Mouse (Mus musculus): ENCODE measurements around the gene Auh. TPM values are rescaled to one million over a fixed set of nuclear protein-coding genes. Genes with fewer than 3 reads are reported as not detected.
A peak's percentile ranks its signal among the peaks of the same experiment; 100 is the strongest.

Gene Auh
- total and polyA plus RNA-seq, 3 experiments: 64.6 to 152 (median 135) TPM

GRCm38 (mm10) chr13:52942876-52943388 is 13.5 kb upstream of the Auh start:
- no peak for DNase-seq
- intact Hi-C loops (cut with DNase I): no loop called here
- H3K9ac ChIP-seq (ENCODE audit: low read depth, low read length): no peak overlapping the region
- H3K27me3 ChIP-seq (ENCODE audit: control insufficient read depth, insufficient read depth, low read length): no peaks in the 10 kb centered on the region
- H3K27ac ChIP-seq: no peak overlapping the region
- H3K36me3 ChIP-seq (ENCODE audit: control insufficient read depth, insufficient read depth, low read length): no peaks in the 10 kb centered on the region
- H3K4me3 ChIP-seq: no peak overlapping the region
- WGBS: 85% methylated on average over 1 of the region's 1 CpGs
- no peaks in the 10 kb centered on the region for H3K4me1 ChIP-seq (ENCODE audit: control insufficient read depth, insufficient read depth, low read length)
- no peaks in the 10 kb centered on the region for H3K79me2 ChIP-seq (replicated peaks; ENCODE audit: control insufficient read depth, insufficient read depth, low read length)
- no peak for TF ChIP-seq CTCF (IDR thresholded peaks at IDR 0.05)
- TF ChIP-seq POLR2A (IDR thresholded peaks at IDR 0.05; ENCODE audit: insufficient read depth, low read depth, low read length): no peak
- no peak for TF ChIP-seq EP300 (IDR thresholded peaks at IDR 0.05; ENCODE audit: insufficient read depth, low read depth, low read length)

- TF ChIP-seq CTCF (IDR thresholded peaks at IDR 0.05): no peak
- TF ChIP-seq EP300 (IDR thresholded peaks at IDR 0.05; ENCODE audit: insufficient read depth, low read depth, low read length): no peak
- TF ChIP-seq POLR2A (IDR thresholded peaks at IDR 0.05; ENCODE audit: insufficient read depth, low read depth, low read length): no peak
- no peaks in the 10 kb centered on the region for H3K27me3 ChIP-seq (ENCODE audit: control insufficient read depth, insufficient read depth, low read length)
- no peaks in the 10 kb centered on the region for H3K79me2 ChIP-seq (replicated peaks; ENCODE audit: control insufficient read depth, insufficient read depth, low read length)
- no peak for DNase-seq
- no peak overlapping the region for H3K9ac ChIP-seq (ENCODE audit: low read depth, low read length)
- no peaks in the 10 kb centered on the region for H3K4me1 ChIP-seq (ENCODE audit: control insufficient read depth, insufficient read depth, low read length)
- H3K4me3 ChIP-seq: no peak overlapping the region
- WGBS: 72% methylated on average over 7 of the region's 7 CpGs
- no peak overlapping the region for H3K27ac ChIP-seq
- no peaks in the 10 kb centered on the region for H3K36me3 ChIP-seq (ENCODE audit: control insufficient read depth, insufficient read depth, low read length)
- intact Hi-C loops (cut with DNase I): loop anchor here (2.0 kb wide), 1 partner anchor 30 kb away; no protein-coding TSS in a partner anchor
Measured at GRCm38 (mm10) chr13:52940956-52941355, 11.5 kb upstream of the Auh start.

DNA sequence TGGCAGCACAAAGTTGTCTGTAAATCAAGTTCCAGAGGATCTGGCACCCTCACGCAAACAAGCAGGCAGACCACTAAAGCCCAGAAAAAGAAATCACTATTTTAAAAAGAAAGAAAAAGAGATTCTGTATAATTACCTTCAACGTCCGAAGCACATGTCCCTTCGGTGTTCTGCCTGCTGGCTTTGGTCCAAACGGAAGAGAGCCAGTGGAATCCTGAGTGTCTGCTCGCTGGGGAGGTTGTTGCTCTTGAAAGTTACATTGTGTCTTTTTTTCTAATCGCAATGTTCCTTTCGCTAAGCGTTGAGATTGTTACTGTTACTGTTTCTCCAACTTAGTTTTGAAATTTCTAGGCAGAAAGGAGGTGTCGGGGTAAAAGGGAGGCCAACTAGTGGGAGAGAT is 1.1 kb upstream of the Auh start:
- H3K79me2 ChIP-seq (replicated peaks; ENCODE audit: control insufficient read depth, insufficient read depth, low read length): no peaks in the 10 kb centered on the region; the same call in 1 of the 2 replicates
- no peak overlapping the region; the same call in 1 of the 2 replicates for H3K27ac ChIP-seq
- intact Hi-C loops (cut with DNase I): no loop called here
- no peak for TF ChIP-seq POLR2A (IDR thresholded peaks at IDR 0.05; ENCODE audit: insufficient read depth, low read depth, low read length)
- TF ChIP-seq EP300 (IDR thresholded peaks at IDR 0.05; ENCODE audit: insufficient read depth, low read depth, low read length): no peak
- no peak for TF ChIP-seq CTCF (IDR thresholded peaks at IDR 0.05)
- WGBS: 38% methylated on average over 10 of the region's 10 CpGs
- peaks cover 5% of the 10 kb centered on the region for H3K4me1 ChIP-seq (ENCODE audit: control insufficient read depth, insufficient read depth, low read length)
- DNase-seq: no peak
- H3K36me3 ChIP-seq (ENCODE audit: control insufficient read depth, insufficient read depth, low read length): no peaks in the 10 kb centered on the region
- H3K27me3 ChIP-seq (ENCODE audit: control insufficient read depth, insufficient read depth, low read length): no peaks in the 10 kb centered on the region
- no peak overlapping the region for H3K4me3 ChIP-seq
- H3K9ac ChIP-seq (ENCODE audit: low read depth, low read length): no peak overlapping the region

GRCm38 (mm10) chr13:52928392-52928791 is 1.1 kb downstream of the Auh start:
- peaks cover 5% of the 10 kb centered on the region for H3K4me1 ChIP-seq (ENCODE audit: control insufficient read depth, insufficient read depth, low read length)
- 50% methylated on average over 9 of the region's 9 CpGs for WGBS
- DNase-seq: no peak
- H3K36me3 ChIP-seq (ENCODE audit: control insufficient read depth, insufficient read depth, low read length): no peaks in the 10 kb centered on the region
- H3K27me3 ChIP-seq (ENCODE audit: control insufficient read depth, insufficient read depth, low read length): no peaks in the 10 kb centered on the region
- H3K27ac ChIP-seq: peak overlapping the region; percentile 91; the same call in 1 of the 2 replicates
- TF ChIP-seq POLR2A (IDR thresholded peaks at IDR 0.05; ENCODE audit: insufficient read depth, low read depth, low read length) (no peak), CTCF (IDR thresholded peaks at IDR 0.05) (no peak), EP300 (IDR thresholded peaks at IDR 0.05; ENCODE audit: insufficient read depth, low read depth, low read length) (no peak)
- intact Hi-C loops (cut with DNase I): loop anchor here (5.0 kb wide), 1 partner anchor 216 kb away; no protein-coding TSS in a partner anchor
- H3K4me3 ChIP-seq: peak overlapping the region; percentile 84
- no peaks in the 10 kb centered on the region; the same call in 1 of the 2 replicates for H3K79me2 ChIP-seq (replicated peaks; ENCODE audit: control insufficient read depth, insufficient read depth, low read length)
- no peak overlapping the region; the same call in 1 of the 2 replicates for H3K9ac ChIP-seq (ENCODE audit: low read depth, low read length)

- Histone ChIP-seq H3K36me3 (ENCODE audit: control insufficient read depth, insufficient read depth, low read length) (no peaks in the 10 kb centered on the region), H3K9ac (ENCODE audit: low read depth, low read length) (no peak overlapping the region), H3K4me3 (no peak overlapping the region), H3K79me2 (replicated peaks; ENCODE audit: control insufficient read depth, insufficient read depth, low read length) (peaks cover 3% of the 10 kb centered on the region), H3K27me3 (ENCODE audit: control insufficient read depth, insufficient read depth, low read length) (no peaks in the 10 kb centered on the region), H3K27ac (no peak overlapping the region), H3K4me1 (ENCODE audit: control insufficient read depth, insufficient read depth, low read length) (peaks cover 3% of the 10 kb centered on the region)
- DNase-seq: no peak
- intact Hi-C loops (cut with DNase I): no loop called here
- 72% methylated on average over 5 of the region's 5 CpGs for WGBS
- TF ChIP-seq EP300 (IDR thresholded peaks at IDR 0.05; ENCODE audit: insufficient read depth, low read depth, low read length) (no peak), POLR2A (IDR thresholded peaks at IDR 0.05; ENCODE audit: insufficient read depth, low read depth, low read length) (no peak), CTCF (IDR thresholded peaks at IDR 0.05) (no peak)
Measured at GRCm38 (mm10) chr13:52924457-52924856, 5.0 kb downstream of the Auh start.

- H3K4me1 ChIP-seq (ENCODE audit: control insufficient read depth, insufficient read depth, low read length): no peaks in the 10 kb centered on the region
- intact Hi-C loops (cut with DNase I): no loop called here
- no peak overlapping the region for H3K27ac ChIP-seq
- H3K9ac ChIP-seq (ENCODE audit: low read depth, low read length): no peak overlapping the region
- no peaks in the 10 kb centered on the region for H3K36me3 ChIP-seq (ENCODE audit: control insufficient read depth, insufficient read depth, low read length)
- no peaks in the 10 kb centered on the region for H3K27me3 ChIP-seq (ENCODE audit: control insufficient read depth, insufficient read depth, low read length)
- DNase-seq: no peak
- 59% methylated on average over 8 of the region's 8 CpGs for WGBS
- peaks cover 3% of the 10 kb centered on the region for H3K79me2 ChIP-seq (replicated peaks; ENCODE audit: control insufficient read depth, insufficient read depth, low read length)
- no peak for TF ChIP-seq CTCF (IDR thresholded peaks at IDR 0.05)
- no peak for TF ChIP-seq POLR2A (IDR thresholded peaks at IDR 0.05; ENCODE audit: insufficient read depth, low read depth, low read length)
- no peak for TF ChIP-seq EP300 (IDR thresholded peaks at IDR 0.05; ENCODE audit: insufficient read depth, low read depth, low read length)
- no peak overlapping the region for H3K4me3 ChIP-seq
Measured at GRCm38 (mm10) chr13:52921966-52922365, 7.5 kb downstream of the Auh start.
